Mouse (Mus musculus): ENCODE results near the gene Hspb6. TPM values are rescaled to one million over a fixed set of nuclear protein-coding genes. Genes with fewer than 3 reads are reported as not detected.

The Hspb6 gene
- polyA plus RNA-seq, 1 experiment, result 6.4 TPM

GRCm38 (mm10) chr7:30520856-30521255 is 31.1 kb upstream of the Hspb6 start:
- TF ChIP-seq EP300 (IDR thresholded peaks at IDR 0.05; ENCODE audit: insufficient read depth, low read depth, low read length) (no peak), CTCF (IDR thresholded peaks at IDR 0.05; ENCODE audit: low read depth, low read length) (no peak), POLR2A (IDR thresholded peaks at IDR 0.05; ENCODE audit: insufficient read depth, low read length) (no peak)
- no peak overlapping the region for H3K4me3 ChIP-seq (ENCODE audit: low read depth, low read length)
- peaks cover 1% of the 10 kb centered on the region for H3K4me1 ChIP-seq (ENCODE audit: control insufficient read depth, insufficient read depth, low read length)
- H3K9ac ChIP-seq (ENCODE audit: low read depth, poor library complexity, severe bottlenecking), result no peak overlapping the region
- H3K9me3 ChIP-seq (replicated peaks; ENCODE audit: control insufficient read depth, insufficient read depth, low read length, poor library complexity, severe bottlenecking), result no peaks in the 10 kb centered on the region
- H3K36me3 ChIP-seq (ENCODE audit: control insufficient read depth, insufficient read depth, low read length, poor library complexity, severe bottlenecking), result no peaks in the 10 kb centered on the region
- no peaks in the 10 kb centered on the region for H3K27me3 ChIP-seq (ENCODE audit: control insufficient read depth, insufficient read depth, low read length, poor library complexity, severe bottlenecking)
- no peak overlapping the region for H3K27ac ChIP-seq (ENCODE audit: insufficient read depth, low read length)

DNA sequence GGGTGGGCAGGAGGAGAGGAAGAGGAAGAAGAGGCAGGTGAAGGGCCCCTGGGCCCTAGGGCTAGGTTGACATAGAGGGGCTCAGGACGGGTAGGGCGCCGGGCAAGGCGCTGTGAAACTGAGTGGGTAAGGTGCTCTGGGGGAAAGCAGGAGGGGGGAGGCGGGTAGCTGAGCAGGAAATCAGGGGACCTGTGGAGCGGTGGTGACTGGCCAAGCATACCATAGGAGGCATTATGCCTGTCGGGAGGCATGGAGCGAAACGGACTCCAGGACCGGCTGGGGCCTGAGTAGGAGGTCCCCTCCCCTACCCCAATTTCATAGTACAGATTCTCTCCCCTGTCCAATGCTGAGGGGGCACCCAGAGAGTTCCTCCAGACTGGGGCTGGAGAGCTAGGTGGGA is 29.1 kb upstream of the Hspb6 start:
- no peaks in the 10 kb centered on the region for H3K36me3 ChIP-seq (ENCODE audit: control insufficient read depth, insufficient read depth, low read length, poor library complexity, severe bottlenecking)
- no peak overlapping the region for H3K27ac ChIP-seq (ENCODE audit: insufficient read depth, low read length)
- H3K27me3 ChIP-seq (ENCODE audit: control insufficient read depth, insufficient read depth, low read length, poor library complexity, severe bottlenecking), result no peaks in the 10 kb centered on the region
- peaks cover 1% of the 10 kb centered on the region for H3K4me1 ChIP-seq (ENCODE audit: control insufficient read depth, insufficient read depth, low read length)
- TF ChIP-seq EP300 (IDR thresholded peaks at IDR 0.05; ENCODE audit: insufficient read depth, low read depth, low read length) (no peak), POLR2A (IDR thresholded peaks at IDR 0.05; ENCODE audit: insufficient read depth, low read length) (no peak), CTCF (IDR thresholded peaks at IDR 0.05; ENCODE audit: low read depth, low read length) (no peak)
- H3K4me3 ChIP-seq (ENCODE audit: low read depth, low read length), result no peak overlapping the region
- no peak overlapping the region for H3K9ac ChIP-seq (ENCODE audit: low read depth, poor library complexity, severe bottlenecking)
- no peaks in the 10 kb centered on the region for H3K9me3 ChIP-seq (replicated peaks; ENCODE audit: control insufficient read depth, insufficient read depth, low read length, poor library complexity, severe bottlenecking)

DNA sequence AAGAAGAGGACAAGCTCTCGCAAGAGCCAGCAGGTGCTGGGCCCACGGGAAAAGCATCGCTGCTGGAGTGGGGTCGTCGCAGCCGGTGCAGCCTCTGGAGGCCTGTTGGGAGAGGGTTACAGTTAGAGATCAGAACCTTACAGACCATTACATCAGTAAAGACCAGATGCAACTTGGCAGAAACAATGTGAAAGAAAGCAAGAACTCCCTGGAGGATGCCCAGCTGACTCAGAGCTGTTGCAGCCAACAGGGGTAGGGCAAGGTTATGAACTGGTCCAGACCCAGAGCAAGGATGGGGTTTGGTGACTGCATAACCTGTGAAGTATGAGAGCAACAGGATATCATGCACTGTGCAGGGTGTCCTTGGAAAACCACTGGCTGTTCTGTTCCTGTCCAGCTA is 27.5 kb upstream of the Hspb6 start:
- H3K36me3 ChIP-seq (ENCODE audit: control insufficient read depth, insufficient read depth, low read length, poor library complexity, severe bottlenecking), result no peaks in the 10 kb centered on the region
- peaks cover 1% of the 10 kb centered on the region for H3K4me1 ChIP-seq (ENCODE audit: control insufficient read depth, insufficient read depth, low read length)
- H3K27ac ChIP-seq (ENCODE audit: insufficient read depth, low read length), result no peak overlapping the region
- H3K4me3 ChIP-seq (ENCODE audit: low read depth, low read length), result no peak overlapping the region
- no peak for TF ChIP-seq EP300 (IDR thresholded peaks at IDR 0.05; ENCODE audit: insufficient read depth, low read depth, low read length)
- TF ChIP-seq CTCF (IDR thresholded peaks at IDR 0.05; ENCODE audit: low read depth, low read length), result no peak
- no peak for TF ChIP-seq POLR2A (IDR thresholded peaks at IDR 0.05; ENCODE audit: insufficient read depth, low read length)
- no peak overlapping the region for H3K9ac ChIP-seq (ENCODE audit: low read depth, poor library complexity, severe bottlenecking)
- no peaks in the 10 kb centered on the region for H3K27me3 ChIP-seq (ENCODE audit: control insufficient read depth, insufficient read depth, low read length, poor library complexity, severe bottlenecking)
- H3K9me3 ChIP-seq (replicated peaks; ENCODE audit: control insufficient read depth, insufficient read depth, low read length, poor library complexity, severe bottlenecking), result no peaks in the 10 kb centered on the region

DNA sequence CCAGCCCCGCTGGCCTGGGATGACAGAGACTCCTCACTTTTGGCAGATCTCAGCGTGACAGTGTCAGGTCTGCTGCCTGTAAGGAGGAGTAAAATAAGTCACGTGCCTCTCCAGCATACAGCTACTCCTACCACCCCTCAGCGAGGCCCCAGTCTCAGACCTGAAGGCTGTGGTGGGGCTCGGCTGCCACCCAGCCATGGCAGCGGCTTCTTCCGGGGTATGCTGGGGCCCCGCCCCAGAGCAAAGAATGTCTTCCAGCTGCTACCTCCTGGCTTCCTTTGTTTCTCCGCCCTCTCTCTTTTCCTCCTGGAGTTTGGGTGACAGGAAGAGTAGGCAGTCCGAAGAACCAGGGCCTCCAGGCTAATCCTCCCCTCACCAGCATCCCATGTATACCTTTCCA is 26.0 kb upstream of the Hspb6 start:
- Histone ChIP-seq H3K4me3 (ENCODE audit: low read depth, low read length) (0 out of 2 replicates have a peak overlapping the region, but pooled peaks have one; percentile 0), H3K27ac (ENCODE audit: insufficient read depth, low read length) (no peak overlapping the region), H3K9ac (ENCODE audit: low read depth, poor library complexity, severe bottlenecking) (0 out of 2 replicates have a peak overlapping the region, but pooled peaks have one; percentile 17), H3K27me3 (ENCODE audit: control insufficient read depth, insufficient read depth, low read length, poor library complexity, severe bottlenecking) (no peaks in the 10 kb centered on the region), H3K9me3 (replicated peaks; ENCODE audit: control insufficient read depth, insufficient read depth, low read length, poor library complexity, severe bottlenecking) (no peaks in the 10 kb centered on the region), H3K36me3 (ENCODE audit: control insufficient read depth, insufficient read depth, low read length, poor library complexity, severe bottlenecking) (no peaks in the 10 kb centered on the region), H3K4me1 (ENCODE audit: control insufficient read depth, insufficient read depth, low read length) (peaks cover 1% of the 10 kb centered on the region)
- no peak for TF ChIP-seq POLR2A (IDR thresholded peaks at IDR 0.05; ENCODE audit: insufficient read depth, low read length)
- TF ChIP-seq CTCF (IDR thresholded peaks at IDR 0.05; ENCODE audit: low read depth, low read length), result no peak
- no peak for TF ChIP-seq EP300 (IDR thresholded peaks at IDR 0.05; ENCODE audit: insufficient read depth, low read depth, low read length)

DNA sequence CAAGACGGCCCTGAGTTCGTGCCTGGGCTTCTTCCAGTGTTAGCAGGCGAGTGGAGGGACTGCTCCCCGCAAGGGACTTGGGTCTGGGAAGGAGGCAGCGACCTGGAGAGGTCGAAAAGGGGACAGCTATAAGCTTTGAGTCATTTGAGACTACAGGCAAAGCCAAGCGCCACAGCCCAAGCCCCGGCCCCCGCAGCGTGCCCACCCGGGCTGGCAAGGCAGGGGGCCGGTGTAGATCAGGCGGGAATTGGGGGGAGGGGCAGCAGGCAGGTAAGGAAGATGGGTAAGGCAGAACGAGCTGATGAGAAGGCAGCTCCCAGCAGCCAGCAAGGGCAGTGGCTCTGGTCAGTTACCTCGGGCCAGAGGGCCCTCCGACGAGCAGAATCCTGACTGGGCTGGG is 25.6 kb upstream of the Hspb6 start:
- H3K4me3 ChIP-seq (ENCODE audit: low read depth, low read length), result 0 out of 2 replicates have a peak overlapping the region, but pooled peaks have one; percentile 0
- H3K9ac ChIP-seq (ENCODE audit: low read depth, poor library complexity, severe bottlenecking), result peak overlapping the region; percentile 17; the same call in 1 of the 2 replicates
- TF ChIP-seq EP300 (IDR thresholded peaks at IDR 0.05; ENCODE audit: insufficient read depth, low read depth, low read length) (no peak), POLR2A (IDR thresholded peaks at IDR 0.05; ENCODE audit: insufficient read depth, low read length) (no peak), CTCF (IDR thresholded peaks at IDR 0.05; ENCODE audit: low read depth, low read length) (no peak)
- peaks cover 1% of the 10 kb centered on the region for H3K4me1 ChIP-seq (ENCODE audit: control insufficient read depth, insufficient read depth, low read length)
- H3K27ac ChIP-seq (ENCODE audit: insufficient read depth, low read length), result no peak overlapping the region
- no peaks in the 10 kb centered on the region for H3K9me3 ChIP-seq (replicated peaks; ENCODE audit: control insufficient read depth, insufficient read depth, low read length, poor library complexity, severe bottlenecking)
- H3K27me3 ChIP-seq (ENCODE audit: control insufficient read depth, insufficient read depth, low read length, poor library complexity, severe bottlenecking), result no peaks in the 10 kb centered on the region
- no peaks in the 10 kb centered on the region for H3K36me3 ChIP-seq (ENCODE audit: control insufficient read depth, insufficient read depth, low read length, poor library complexity, severe bottlenecking)

DNA sequence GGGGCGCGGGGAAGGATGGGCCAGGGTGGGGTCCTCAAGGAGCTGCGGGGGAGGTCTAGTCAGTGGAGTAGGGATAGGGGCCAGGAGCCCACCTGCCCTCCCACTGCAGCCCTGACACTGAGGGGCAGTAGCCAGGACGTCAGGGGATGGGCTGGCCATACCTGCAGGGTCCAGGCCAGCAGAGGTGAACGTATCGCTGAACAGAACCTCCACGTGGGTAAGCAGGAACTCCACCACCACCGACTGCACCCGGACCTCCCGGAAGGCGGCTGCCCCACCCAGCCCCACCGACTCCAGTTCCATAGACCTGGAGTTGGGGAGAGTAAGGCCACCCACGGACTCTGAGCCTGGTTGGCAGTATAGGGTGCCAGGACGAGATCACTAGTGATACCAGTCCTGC is 25.0 kb upstream of the Hspb6 start:
- Histone ChIP-seq H3K4me1 (ENCODE audit: control insufficient read depth, insufficient read depth, low read length) (peaks cover 1% of the 10 kb centered on the region), H3K4me3 (ENCODE audit: low read depth, low read length) (no peak overlapping the region), H3K27ac (ENCODE audit: insufficient read depth, low read length) (no peak overlapping the region), H3K9me3 (replicated peaks; ENCODE audit: control insufficient read depth, insufficient read depth, low read length, poor library complexity, severe bottlenecking) (no peaks in the 10 kb centered on the region), H3K9ac (ENCODE audit: low read depth, poor library complexity, severe bottlenecking) (peak overlapping the region; percentile 17; the same call in 1 of the 2 replicates), H3K27me3 (ENCODE audit: control insufficient read depth, insufficient read depth, low read length, poor library complexity, severe bottlenecking) (no peaks in the 10 kb centered on the region), H3K36me3 (ENCODE audit: control insufficient read depth, insufficient read depth, low read length, poor library complexity, severe bottlenecking) (no peaks in the 10 kb centered on the region)
- TF ChIP-seq CTCF (IDR thresholded peaks at IDR 0.05; ENCODE audit: low read depth, low read length) (no peak), EP300 (IDR thresholded peaks at IDR 0.05; ENCODE audit: insufficient read depth, low read depth, low read length) (no peak), POLR2A (IDR thresholded peaks at IDR 0.05; ENCODE audit: insufficient read depth, low read length) (no peak)
